Mouse (Mus musculus): ENCODE data around the gene Znhit3.

Gene Znhit3

GRCm38 (mm10) chr11:84873042-84873833 lies 42.9 kb downstream of the Znhit3 start:
- no peak for DNase-seq

DNA sequence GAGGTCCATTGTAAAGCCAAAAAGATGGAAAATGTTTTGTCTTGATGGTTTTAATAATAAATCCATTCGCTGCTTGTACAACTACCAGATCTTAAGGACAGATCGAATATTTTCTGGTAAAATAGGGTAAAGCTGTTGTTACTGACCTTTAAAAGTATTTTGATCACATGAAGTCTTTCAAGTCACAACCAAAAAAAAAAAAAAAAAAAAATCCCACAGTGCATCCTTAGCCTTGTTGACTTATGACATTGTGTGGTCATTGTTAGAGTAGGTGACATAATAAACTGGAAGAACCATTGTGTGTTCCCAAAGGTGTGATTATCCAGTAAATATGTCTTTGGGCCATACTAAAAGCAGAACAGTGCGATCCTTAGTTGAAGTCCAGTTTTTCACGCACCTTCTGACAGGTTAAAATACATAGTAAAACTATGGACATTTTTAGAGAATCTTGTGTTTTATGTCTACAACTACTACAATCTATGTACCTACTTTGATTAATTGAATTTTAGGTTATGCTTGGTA lies 44.6 kb downstream of the Znhit3 start:
- DNase-seq: no peak

- no peak for DNase-seq
Measured at GRCm38 (mm10) chr11:84871046-84871445, 45.1 kb downstream of the Znhit3 start.

DNA sequence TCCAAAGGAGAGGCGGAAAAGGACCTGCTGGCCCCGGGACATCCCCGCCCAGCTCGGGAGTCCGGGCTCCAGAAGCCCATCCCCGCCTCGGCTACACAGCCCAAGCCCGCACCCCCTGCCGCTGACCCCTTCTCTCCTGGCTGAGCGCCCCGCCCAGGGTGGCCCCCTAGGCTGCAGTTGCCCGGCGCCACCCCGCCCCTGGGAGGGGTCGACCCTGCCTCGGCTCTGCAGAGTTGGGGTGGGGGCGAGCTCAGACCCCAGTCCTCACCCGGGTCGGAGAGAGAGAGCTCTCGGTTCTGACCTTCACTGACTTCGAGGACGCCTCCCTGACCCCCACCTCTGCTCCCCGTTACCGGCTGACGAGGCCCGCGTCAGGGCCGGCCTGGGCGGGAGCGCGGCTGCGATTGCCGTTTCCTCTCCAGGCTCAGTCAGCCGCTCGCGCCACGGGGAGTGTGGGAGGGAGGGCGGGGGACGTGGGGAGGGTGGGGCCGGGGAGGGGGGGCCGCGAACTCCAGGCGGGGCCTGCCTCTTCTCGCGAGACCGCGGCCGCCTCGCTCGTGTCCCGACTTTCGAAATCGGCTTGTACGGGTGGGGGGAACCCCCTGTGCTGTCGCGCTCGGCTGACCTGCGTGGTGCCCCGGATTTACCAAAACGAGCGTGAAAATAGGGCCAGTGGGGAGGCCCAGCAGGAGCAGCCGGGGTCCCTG lies 45.7 kb downstream of the Znhit3 start, which contains the start of gene Ggnbp2:
Gene Ggnbp2 (minus strand): TSS at position 481 of the 707 bp plus-strand sequence.
- DNase-seq: peak; percentile 90

GRCm38 (mm10) chr11:84869537-84870232 lies 46.5 kb downstream of the Znhit3 start:
- DNase-seq: peak; percentile 94

DNA sequence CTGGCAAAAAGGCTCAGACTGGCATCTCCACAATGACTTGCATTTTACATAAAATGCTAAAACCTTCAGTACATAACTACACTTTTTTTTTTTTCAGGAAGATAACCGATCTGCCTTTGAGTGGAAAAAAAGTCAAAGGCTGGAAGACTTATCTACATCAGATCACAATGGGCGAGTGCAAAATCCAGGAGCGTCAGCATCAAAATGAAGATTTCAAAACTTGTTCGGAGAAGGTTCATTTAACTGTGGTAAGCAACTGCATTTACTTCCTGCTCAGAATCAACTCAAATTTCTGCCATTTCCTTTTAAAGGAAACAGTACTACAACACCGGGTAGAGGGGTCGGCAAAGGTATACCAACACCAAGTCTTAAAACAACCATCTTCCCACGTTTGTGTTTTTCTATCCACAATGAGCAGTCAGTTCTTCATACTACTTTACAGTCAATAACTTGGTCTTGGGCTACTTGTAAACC lies 47.3 kb downstream of the Znhit3 start:
- DNase-seq: no peak

DNA sequence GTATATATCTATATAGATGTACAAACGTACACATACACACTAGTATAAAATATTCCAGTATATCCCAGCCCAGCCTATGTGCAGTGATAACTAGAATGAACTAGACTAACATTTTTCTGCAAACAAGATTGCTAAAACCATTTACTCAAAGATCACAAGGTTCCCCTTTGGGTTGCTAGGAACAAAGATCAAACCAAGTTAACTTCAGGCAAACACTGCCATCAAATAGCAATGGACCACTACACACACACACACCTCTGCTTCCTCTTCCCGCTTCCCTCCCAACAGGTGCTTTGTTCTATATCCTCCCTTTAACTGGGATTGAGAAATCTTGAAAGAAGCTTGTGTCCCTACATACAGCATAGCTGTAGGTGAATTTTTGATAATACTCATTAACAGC lies 48.6 kb downstream of the Znhit3 start:
- DNase-seq: no peak

DNA sequence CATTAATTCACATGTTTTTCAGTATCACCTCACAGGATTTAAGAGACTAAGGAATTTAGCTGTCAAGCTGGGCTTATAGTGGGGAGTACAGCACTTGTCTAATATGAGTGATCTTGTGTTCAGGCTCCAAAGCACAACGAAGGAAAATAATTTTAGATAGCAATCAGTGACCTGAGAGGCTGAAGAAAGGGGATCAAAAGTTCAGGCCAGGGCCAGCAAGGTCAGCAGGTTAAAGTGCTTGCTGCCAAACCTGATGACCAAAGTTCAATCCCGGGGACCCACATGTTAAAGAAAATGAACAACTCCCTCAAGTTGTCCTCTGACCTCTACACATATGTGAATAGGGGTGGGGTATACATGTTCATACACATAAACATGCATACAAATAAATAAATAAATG lies 50.9 kb downstream of the Znhit3 start:
- DNase-seq: peak; percentile 56
